Mouse (Mus musculus) lung, adult 2 months (tissue): ENCODE measurements around the gene Xaf1. TPM values are rescaled to one million over a fixed set of nuclear protein-coding genes. Genes with fewer than 3 reads are reported as not detected.

ENCODE experiments used
- DNase-seq: peaks from one replicate; pipeline ENCODE4 v3.0.0; 2022
- H3K4me1 ChIP-seq: fragments of 200-500 bp; 2 replicates; pipeline ENCODE4 v1.6.1; 2011; ENCODE audit warnings: low read length; ENCODE audit not compliant: control insufficient read depth, insufficient read depth
- H3K4me3 ChIP-seq: fragments of 200-500 bp; replicated peaks from 2 replicates; pipeline ENCODE3; 2011; ENCODE audit warnings: low read depth, mild to moderate bottlenecking, control low read depth, low read length; ENCODE audit errors: extremely low read depth
- CTCF ChIP-seq: fragments of 200-500 bp; IDR thresholded peaks from 2 replicates; pipeline ENCODE4 v1.5.1; 2011; ENCODE audit warnings: mild to moderate bottlenecking, low read length, control low read depth; ENCODE audit not compliant: insufficient read depth
- POLR2A ChIP-seq: fragments of 200-500 bp; IDR thresholded peaks from 2 replicates; pipeline ENCODE4 v1.6.1; 2011; ENCODE audit warnings: low read depth, mild to moderate bottlenecking, control low read depth, low read length, borderline replicate concordance; ENCODE audit errors: extremely low read depth
- WGBS: fragments of 180-500 bp; shearing (Covaris S2); methylation state at CpG from one replicate; pipeline ENCODE4 v1.1.7; 2018; 5-methylcytosine and 5-hydroxymethylcytosine counted together
- polyA plus RNA-seq: library from polyadenylated mRNA; depleted of rRNA; stranded (reverse); fragments of >200 nt; gene quantifications from 2 replicates; pipeline ENCODE4 v1.2.3, GENCODE M21; 2012; rRNA removed

The Xaf1 gene
- polyA plus RNA-seq, 1 experiment, result 55.3 TPM

DNA sequence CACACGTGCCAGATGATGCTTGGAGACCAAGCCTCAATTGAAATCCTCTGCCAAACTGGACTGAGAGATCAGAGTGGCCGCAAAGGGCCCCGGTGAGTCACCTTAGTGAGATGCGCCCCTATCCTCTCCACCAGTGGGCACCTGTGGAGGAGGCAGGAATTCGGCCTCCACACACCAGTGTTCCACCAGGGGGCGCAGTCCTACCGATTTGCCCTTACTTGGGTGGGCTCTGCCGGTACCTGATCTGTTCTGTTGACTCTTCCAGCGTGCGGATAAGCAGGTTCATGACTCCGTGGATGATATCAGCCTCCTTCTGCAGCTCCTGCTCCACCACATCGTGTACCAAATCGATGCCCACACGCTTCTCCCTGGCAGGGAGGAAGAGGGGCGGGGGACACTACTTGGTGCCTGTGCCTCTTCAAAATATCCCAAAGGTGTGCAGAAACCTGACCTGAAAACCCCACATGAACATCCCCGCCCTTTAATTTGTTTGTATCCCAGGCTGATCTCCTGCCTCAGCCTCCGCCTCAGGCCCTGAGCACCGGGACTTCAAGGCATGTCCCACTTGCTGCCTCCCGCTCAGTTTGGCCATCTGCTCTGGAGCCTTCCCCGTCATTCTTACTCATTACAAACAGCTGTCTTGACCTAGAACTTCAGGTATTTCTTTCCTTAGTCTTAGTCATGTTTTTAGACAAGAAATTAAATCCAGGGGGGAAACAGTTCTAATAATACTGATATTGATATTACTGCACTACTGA, 53.7 kb downstream of the Xaf1 start:
- Histone ChIP-seq H3K4me3 (no peak overlapping the region), H3K4me1 (no peaks in the 10 kb centered on the region; the same call in 1 of the 2 replicates)
- TF ChIP-seq POLR2A (no peak), CTCF (peak; percentile 85)
- DNase-seq, result peak; percentile 79
- 26% methylated on average over 20 of the region's 20 CpGs for WGBS

GRCm38 (mm10) chr11:72361385-72362346, 60.2 kb downstream of the Xaf1 start:
- 13% methylated on average over 42 of the region's 42 CpGs for WGBS
- Histone ChIP-seq H3K4me1 (peaks cover 4% of the 10 kb centered on the region), H3K4me3 (peak overlapping the region; percentile 50)
- peak; percentile 39 for DNase-seq
- TF ChIP-seq POLR2A (no peak), CTCF (no peak)

DNA sequence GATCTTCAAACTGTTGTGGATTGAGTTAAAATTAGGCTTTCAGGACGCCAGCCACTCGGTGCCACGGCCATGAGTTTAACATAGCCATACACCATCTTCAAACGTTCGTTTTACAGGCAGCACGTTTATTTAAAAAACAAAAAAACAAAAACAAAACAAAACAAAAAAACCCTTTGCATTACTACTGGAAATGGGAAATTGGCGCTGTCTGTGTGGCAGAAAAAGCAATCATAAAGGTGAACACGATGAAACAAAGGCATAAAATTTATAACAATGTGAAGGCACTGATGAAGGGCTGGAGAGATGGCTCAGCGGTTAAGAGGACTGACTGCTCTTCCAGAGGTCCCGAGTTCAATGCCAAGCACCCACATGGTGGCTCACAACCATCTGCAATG, 60.9 kb downstream of the Xaf1 start, which contains the start of gene Tekt1:
Gene Tekt1 (minus strand): TSS at position 96 of the 395 bp plus-strand sequence.
- TF ChIP-seq POLR2A, result no peak
- TF ChIP-seq CTCF, result no peak
- 36% methylated on average over 10 of the region's 10 CpGs for WGBS
- Histone ChIP-seq H3K4me1 (peaks cover 4% of the 10 kb centered on the region), H3K4me3 (peak within 1 kb of the TSS; percentile 50)
- DNase-seq, result no peak

Other genes starting within 250 kb of the Xaf1 start
- gene Pitpnm3, start 165.9 kb upstream of the Xaf1 start, polyA plus RNA-seq, result 26.9 and 30.0 TPM in 2 replicates
- gene Gm43951, start 94.8 kb upstream of the Xaf1 start, polyA plus RNA-seq, result 0.20 and 0.32 TPM in 2 replicates
- 4.1 and 5.1 TPM in 2 replicates for gene 4933427D14Rik, start 94.2 kb upstream of the Xaf1 start, polyA plus RNA-seq
- 36.0 and 53.8 TPM in 2 replicates for gene Txndc17, start 94.1 kb upstream of the Xaf1 start, polyA plus RNA-seq
- gene Med31, start 86.0 kb upstream of the Xaf1 start, polyA plus RNA-seq, result 7.5 and 9.5 TPM in 2 replicates
- gene Slc13a5, start 34.4 kb upstream of the Xaf1 start, polyA plus RNA-seq, result not detected in 2 replicates
- gene Fbxo39, start 12.8 kb downstream of the Xaf1 start, polyA plus RNA-seq, result 0.12 and 0.31 TPM in 2 replicates
- gene Tekt1, start 60.8 kb downstream of the Xaf1 start, polyA plus RNA-seq, result 4.8 and 8.3 TPM in 2 replicates
- 32.1 and 34.5 TPM in 2 replicates for gene Smtnl2, start 110.1 kb downstream of the Xaf1 start, polyA plus RNA-seq
- 2.9 and 7.0 TPM in 2 replicates for gene Ggt6, start 133.9 kb downstream of the Xaf1 start, polyA plus RNA-seq
- gene Mybbp1a, start 139.7 kb downstream of the Xaf1 start, polyA plus RNA-seq, result 26.1 and 32.8 TPM in 2 replicates
- gene Spns2, start 188.3 kb downstream of the Xaf1 start, polyA plus RNA-seq, result 103 and 126 TPM in 2 replicates
- 1.1 and 1.4 TPM in 2 replicates for gene Spns3, start 248.9 kb downstream of the Xaf1 start, polyA plus RNA-seq